Mouse (Mus musculus) heart, adult 8-10 months (tissue): ENCODE data around the gene Dph7. TPM values are rescaled to one million over a fixed set of nuclear protein-coding genes. Genes with fewer than 3 reads are reported as not detected.
"Not testable (repeated sequence)": the region's sequence is repeated elsewhere in the genome, so short reads cannot be mapped to it uniquely, and the experiment has no call there.

Experiments used
- DNase-seq: peaks from one replicate; pipeline ENCODE4 v3.0.0; 2022; ENCODE audit warnings: low spot score
- total RNA-seq, 4 experiments: library from RNA; stranded (reverse); gene quantifications; 2 replicates each; pipeline ENCODE4 v1.2.4; 2022

Gene Dph7
- total RNA-seq: 1 to 10 TPM; 4.6 to 7.5 (median 6.2) TPM

- DNase-seq: peak; percentile 83
These were observed at the start of gene Dph7 for GRCm38 (mm10) chr2:24962304-24963000. Gene Dph7, plus strand, starts transcription at chr2:24962400.

GRCm38 (mm10) chr2:24912589-24912988, 49.6 kb upstream of the Dph7 start:
- DNase-seq: no peak

- no peak for DNase-seq
These were observed 47.4 kb upstream of the Dph7 start for GRCm38 (mm10) chr2:24914762-24915161.

- peak; percentile 93 for DNase-seq
These were observed 43.0 kb upstream of the Dph7 start, which contains the start of gene Ehmt1 for GRCm38 (mm10) chr2:24918930-24919838. Gene Ehmt1, minus strand, starts transcription at chr2:24919614.

GRCm38 (mm10) chr2:24919839-24920175, 42.4 kb upstream of the Dph7 start:
- no peak for DNase-seq

- no peak for DNase-seq
These were observed 38.6 kb upstream of the Dph7 start for GRCm38 (mm10) chr2:24923561-24923960.

GRCm38 (mm10) chr2:24925284-24925683, 36.9 kb upstream of the Dph7 start:
- DNase-seq: no peak

- no peak for DNase-seq
These were observed 35.7 kb upstream of the Dph7 start for GRCm38 (mm10) chr2:24926345-24926964.

- DNase-seq: peak; percentile 23
These were observed 35.2 kb upstream of the Dph7 start for GRCm38 (mm10) chr2:24926965-24927358.

GRCm38 (mm10) chr2:24927810-24928479, 34.3 kb upstream of the Dph7 start:
- no peak for DNase-seq

- no peak for DNase-seq
These were observed 33.1 kb upstream of the Dph7 start for GRCm38 (mm10) chr2:24929119-24929518.

GRCm38 (mm10) chr2:24929593-24929992, 32.6 kb upstream of the Dph7 start:
- no peak for DNase-seq

GRCm38 (mm10) chr2:24934441-24934963, 27.7 kb upstream of the Dph7 start:
- DNase-seq: peak; percentile 16

- DNase-seq: peak; percentile 90
These were observed 27.0 kb upstream of the Dph7 start, which contains the start of gene Arrdc1 for GRCm38 (mm10) chr2:24935057-24935796. Gene Arrdc1, minus strand, starts transcription at chr2:24935252.

GRCm38 (mm10) chr2:24942092-24942491, 20.1 kb upstream of the Dph7 start:
- no peak for DNase-seq

- DNase-seq: not testable (repeated sequence)
These were observed 17.9 kb upstream of the Dph7 start for GRCm38 (mm10) chr2:24944304-24944703.

- DNase-seq: peak; percentile 94
These were observed 12.6 kb upstream of the Dph7 start, which contains the start of gene Zmynd19 for GRCm38 (mm10) chr2:24949421-24950188. Gene Zmynd19, plus strand, starts transcription at chr2:24949792.

- DNase-seq: no peak
These were observed 12.0 kb upstream of the Dph7 start for GRCm38 (mm10) chr2:24950189-24950535.

GRCm38 (mm10) chr2:24952537-24953055, 9.6 kb upstream of the Dph7 start:
- no peak for DNase-seq

GRCm38 (mm10) chr2:24960910-24961309, 1.3 kb upstream of the Dph7 start:
- DNase-seq: no peak
